Mouse (Mus musculus): ENCODE measurements around the gene Prr5. TPM values are rescaled to one million over a fixed set of nuclear protein-coding genes. Genes with fewer than 3 reads are reported as not detected.

Gene Prr5
- polyA plus RNA-seq, 1 experiment from 2014 or later, result 23.7 TPM

- Histone ChIP-seq H3K4me3 (no peak overlapping the region), H3K4me1 (no peaks in the 10 kb centered on the region)
- WGBS, result 5% methylated on average over 3 of the region's 3 CpGs
Measured at GRCm38 (mm10) chr15:84743347-84743746, 73.9 kb downstream of the Prr5 start.

GRCm38 (mm10) chr15:84744308-84744707 is 74.9 kb downstream of the Prr5 start:
- Histone ChIP-seq H3K4me2 (no peak overlapping the region), H3K27me3 (no peaks in the 10 kb centered on the region), H3K9me3 (no peaks in the 10 kb centered on the region), H3K27ac (no peak overlapping the region), H3K4me1 (no peaks in the 10 kb centered on the region), H3K36me3 (no peaks in the 10 kb centered on the region), H3K4me3 (no peak overlapping the region), H3K9ac (no peak overlapping the region)
- 8% methylated on average over 2 of the region's 2 CpGs for WGBS
- ATAC-seq (ENCODE audit: borderline replicate concordance, extremely low read depth, low FRiP score, low TSS enrichment), result no peak

More at GRCm38 (mm10) chr15:84743347-84743746, 73.9 kb downstream of the Prr5 start:
- no peak for ATAC-seq (ENCODE audit: borderline replicate concordance, extremely low read depth, low FRiP score, low TSS enrichment)
- Histone ChIP-seq H3K9me3 (no peaks in the 10 kb centered on the region), H3K27ac (no peak overlapping the region), H3K9ac (no peak overlapping the region), H3K36me3 (no peaks in the 10 kb centered on the region), H3K4me2 (no peak overlapping the region), H3K27me3 (no peaks in the 10 kb centered on the region)

- no peak overlapping the region for H3K4me3 ChIP-seq
- H3K9ac ChIP-seq, result no peak overlapping the region
- no peak for ATAC-seq (ENCODE audit: borderline replicate concordance, extremely low read depth, low FRiP score, low TSS enrichment)
- no peaks in the 10 kb centered on the region for H3K4me1 ChIP-seq
- H3K9me3 ChIP-seq, result no peaks in the 10 kb centered on the region
- H3K4me2 ChIP-seq, result no peak overlapping the region
- no peaks in the 10 kb centered on the region for H3K27me3 ChIP-seq
- whole genome bisulfite sequencing, result 83% methylated on average over 4 of the region's 4 CpGs
- H3K36me3 ChIP-seq, result no peaks in the 10 kb centered on the region
- no peak overlapping the region for H3K27ac ChIP-seq
Measured at GRCm38 (mm10) chr15:84745831-84746230, 76.4 kb downstream of the Prr5 start.

Other genes starting within 250 kb of the Prr5 start
- 1.1 and 1.3 TPM in 2 replicates for gene Shisal1, start 222.5 kb upstream of the Prr5 start, polyA plus RNA-seq (2015; fragmentation: Nextera tagmentation; extraction: Ambion mirVana)
- gene Rtl6, start 111.8 kb upstream of the Prr5 start, polyA plus RNA-seq (2015; fragmentation: Nextera tagmentation; extraction: Ambion mirVana), result 11.0 and 11.4 TPM in 2 replicates
- 21.1 and 25.5 TPM in 2 replicates for gene Arhgap8, start 50.4 kb downstream of the Prr5 start, polyA plus RNA-seq (2015; fragmentation: Nextera tagmentation; extraction: Ambion mirVana)
- 0.24 and 0.67 TPM in 2 replicates for gene Phf21b, start 186.4 kb downstream of the Prr5 start, polyA plus RNA-seq (2015; fragmentation: Nextera tagmentation; extraction: Ambion mirVana)